Mouse (Mus musculus) embryonic facial prominence, embryonic 14.5 days (tissue): ENCODE measurements at regions not wholly inside any gene's neighbourhood (a gene's known extent, or its start where the extent isn't known, plus 50 kb on each side); places are given as distances from the start of the nearest gene placed in this dataset.

Experiments
- ATAC-seq: fragments of 200-750 bp; cut with Nextera tagmentation; 2 replicates; pipeline ENCODE4 v1.8.0; 2017; ENCODE audit warnings: low read depth, moderate number of reproducible peaks, moderate TSS enrichment
- DNase-seq: peaks from one replicate; pipeline ENCODE4 v3.0.0-alpha.2; 2015; ENCODE audit warnings: low spot score
- H3K27ac ChIP-seq: fragments of 300-500 bp; sonication (generic); replicated peaks from 2 replicates; pipeline ENCODE4 v1.5.1; 2014; ENCODE audit warnings: low read depth, mild to moderate bottlenecking, low read length, moderate library complexity
- H3K27me3 ChIP-seq: fragments of 300-500 bp; sonication (generic); replicated peaks from 2 replicates; pipeline ENCODE4 v1.6.1; 2014; ENCODE audit warnings: low read length; ENCODE audit not compliant: control insufficient read depth, insufficient read depth
- H3K36me3 ChIP-seq: fragments of 300-500 bp; sonication (generic); 2 replicates; pipeline ENCODE4 v1.6.1; 2014; ENCODE audit warnings: low read length, mixed read lengths; ENCODE audit not compliant: control insufficient read depth, insufficient read depth
- H3K4me1 ChIP-seq: fragments of 300-500 bp; sonication (generic); 2 replicates; pipeline ENCODE4 v1.6.1; 2014; ENCODE audit warnings: antibody characterized with exemption, low read length; ENCODE audit not compliant: control insufficient read depth, insufficient read depth
- H3K4me2 ChIP-seq: fragments of 300-500 bp; sonication (generic); 2 replicates; pipeline ENCODE4 v1.6.1; 2014; ENCODE audit warnings: low read depth, mild to moderate bottlenecking, low read length, moderate library complexity, mixed read lengths
- H3K4me3 ChIP-seq: fragments of 300-500 bp; sonication (generic); 2 replicates; pipeline ENCODE4 v1.5.1; 2014; ENCODE audit warnings: low read depth, mild to moderate bottlenecking, low read length
- H3K9ac ChIP-seq: fragments of 300-500 bp; sonication (generic); 2 replicates; pipeline ENCODE4 v1.6.1; 2014; ENCODE audit warnings: low read depth, mild to moderate bottlenecking, low read length, moderate library complexity, mixed read lengths
- H3K9me3 ChIP-seq: fragments of 300-500 bp; sonication (generic); 2 replicates; pipeline ENCODE4 v1.6.1; 2016; ENCODE audit warnings: low read length; ENCODE audit not compliant: control insufficient read depth
- WGBS: fragments of 180-500 bp; shearing (Covaris S2); extraction: QIAGEN DNeasy Blood & Tissue Kit; methylation state at CpG from one replicate; pipeline ENCODE4 v1.1.7; 2014; 5-methylcytosine and 5-hydroxymethylcytosine counted together

GRCm38 (mm10) chr16:93533205-93533604, 70.7 kb downstream of the Setd4 start:
- Histone ChIP-seq H3K4me1 (peaks cover 5% of the 10 kb centered on the region; the same call in 1 of the 2 replicates), H3K4me3 (no peak overlapping the region), H3K4me2 (no peak overlapping the region), H3K9me3 (no peaks in the 10 kb centered on the region), H3K36me3 (no peaks in the 10 kb centered on the region), H3K27me3 (no peaks in the 10 kb centered on the region), H3K9ac (no peak overlapping the region), H3K27ac (peak overlapping the region; percentile 6; the same call in 1 of the 2 replicates)
- WGBS: 2% methylated on average over 4 of the region's 4 CpGs
- DNase-seq (peak; percentile 88), ATAC-seq (peak; percentile 92)

- no peak overlapping the region for H3K4me3 ChIP-seq
- WGBS: 79% methylated on average over 8 of the region's 8 CpGs
- H3K4me2 ChIP-seq: no peak overlapping the region
- H3K36me3 ChIP-seq: no peaks in the 10 kb centered on the region
- H3K27ac ChIP-seq: no peak overlapping the region
- H3K27me3 ChIP-seq: no peaks in the 10 kb centered on the region
- DNase-seq: no peak
- no peaks in the 10 kb centered on the region for H3K9me3 ChIP-seq
- peaks cover 5% of the 10 kb centered on the region; the same call in 1 of the 2 replicates for H3K4me1 ChIP-seq
- ATAC-seq: no peak
- no peak overlapping the region for H3K9ac ChIP-seq
These were observed 71.9 kb downstream of the Setd4 start for GRCm38 (mm10) chr16:93531937-93532336.

- WGBS: 67% methylated on average over 2 of the region's 2 CpGs
- ATAC-seq (no peak), DNase-seq (no peak)
- Histone ChIP-seq H3K4me1 (peaks cover 6% of the 10 kb centered on the region; the same call in 1 of the 2 replicates), H3K4me3 (no peak overlapping the region), H3K36me3 (no peaks in the 10 kb centered on the region), H3K9ac (no peak overlapping the region), H3K27ac (no peak overlapping the region), H3K27me3 (no peaks in the 10 kb centered on the region), H3K9me3 (no peaks in the 10 kb centered on the region), H3K4me2 (no peak overlapping the region)
These were observed 81.4 kb downstream of the Setd4 start for GRCm38 (mm10) chr16:93522485-93522884.

- ATAC-seq: no peak
- Histone ChIP-seq H3K4me3 (no peak overlapping the region), H3K36me3 (no peaks in the 10 kb centered on the region), H3K27ac (no peak overlapping the region), H3K27me3 (no peaks in the 10 kb centered on the region), H3K9me3 (no peaks in the 10 kb centered on the region), H3K4me2 (no peak overlapping the region), H3K9ac (no peak overlapping the region), H3K4me1 (peaks cover 6% of the 10 kb centered on the region; the same call in 1 of the 2 replicates)
- no peak for DNase-seq
- 44% methylated on average over 3 of the region's 3 CpGs for WGBS
These were observed 83.4 kb downstream of the Setd4 start for GRCm38 (mm10) chr16:93520481-93520880.

- H3K27me3 ChIP-seq: no peaks in the 10 kb centered on the region
- 70% methylated on average over 1 of the region's 1 CpGs for WGBS
- no peak overlapping the region for H3K4me2 ChIP-seq
- no peaks in the 10 kb centered on the region for H3K36me3 ChIP-seq
- DNase-seq (no peak), ATAC-seq (no peak)
- no peak overlapping the region for H3K9ac ChIP-seq
- H3K27ac ChIP-seq: no peak overlapping the region
- H3K9me3 ChIP-seq: no peaks in the 10 kb centered on the region
- H3K4me1 ChIP-seq: peaks cover 6% of the 10 kb centered on the region; the same call in 1 of the 2 replicates
- H3K4me3 ChIP-seq: no peak overlapping the region
These were observed 85.2 kb downstream of the Setd4 start for GRCm38 (mm10) chr16:93518620-93519019.

- DNase-seq (peak; percentile 16), ATAC-seq (peak; percentile 47; the same call in 1 of the 2 replicates)
- Histone ChIP-seq H3K27ac (no peak overlapping the region), H3K27me3 (no peaks in the 10 kb centered on the region), H3K4me1 (peaks cover 6% of the 10 kb centered on the region; the same call in 1 of the 2 replicates), H3K9ac (no peak overlapping the region), H3K4me3 (no peak overlapping the region), H3K9me3 (no peaks in the 10 kb centered on the region), H3K4me2 (no peak overlapping the region), H3K36me3 (no peaks in the 10 kb centered on the region)
- 62% methylated on average over 5 of the region's 5 CpGs for whole genome bisulfite sequencing
These were observed 87.1 kb downstream of the Setd4 start for GRCm38 (mm10) chr16:93516793-93517192.

GRCm38 (mm10) chr16:93515456-93515941, 88.4 kb downstream of the Setd4 start:
- Histone ChIP-seq H3K4me1 (peaks cover 3% of the 10 kb centered on the region; the same call in 1 of the 2 replicates), H3K4me2 (no peak overlapping the region), H3K36me3 (no peaks in the 10 kb centered on the region), H3K4me3 (no peak overlapping the region), H3K9ac (no peak overlapping the region), H3K27me3 (no peaks in the 10 kb centered on the region), H3K27ac (no peak overlapping the region), H3K9me3 (no peaks in the 10 kb centered on the region)
- WGBS: 67% methylated on average over 5 of the region's 5 CpGs
- ATAC-seq (no peak), DNase-seq (no peak)

GRCm38 (mm10) chr16:93513616-93514041, 90.2 kb downstream of the Setd4 start:
- H3K4me3 ChIP-seq: no peak overlapping the region
- H3K4me2 ChIP-seq: no peak overlapping the region
- ATAC-seq (no peak), DNase-seq (peak; percentile 26)
- H3K4me1 ChIP-seq: no peaks in the 10 kb centered on the region
- 84% methylated on average over 5 of the region's 5 CpGs for WGBS
- H3K27ac ChIP-seq: no peak overlapping the region
- H3K36me3 ChIP-seq: no peaks in the 10 kb centered on the region
- H3K9ac ChIP-seq: no peak overlapping the region
- H3K27me3 ChIP-seq: no peaks in the 10 kb centered on the region
- H3K9me3 ChIP-seq: no peaks in the 10 kb centered on the region

- no peak for ATAC-seq
- Histone ChIP-seq H3K4me1 (no peaks in the 10 kb centered on the region), H3K27me3 (no peaks in the 10 kb centered on the region), H3K4me2 (no peak overlapping the region), H3K4me3 (no peak overlapping the region), H3K36me3 (no peaks in the 10 kb centered on the region), H3K27ac (no peak overlapping the region), H3K9ac (no peak overlapping the region), H3K9me3 (peaks cover 11% of the 10 kb centered on the region)
- no peak for DNase-seq
- 77% methylated on average over 4 of the region's 4 CpGs for WGBS
These were observed 91.9 kb downstream of the Setd4 start for GRCm38 (mm10) chr16:93511988-93512387.
